18 mouse cellular contexts compared by ENCODE assay signal in genomic region chr13:111939534-111940115, GRCm38 (mm10).
DNase-seq lines count a peak whose midpoint lies in the region; ATAC-seq and TF ChIP-seq lines count a peak whose summit lies in the region.
"Had no signal": no experiment of that assay in that cellular context is flagged by ENCODE, and none has a peak within 500 bp of the region (broad histone marks: within the 10 kb centered on the region; RNA-seq: fewer than 3 reads in every experiment).

No protein-coding gene starts in this region.

- no peaks in the 10 kb centered on the region for H3K36me3 ChIP-seq in intestine, embryonic 14.5 days (ENCODE audit: control insufficient read depth, insufficient read depth, low read length)
- no peaks in the 10 kb centered on the region for H3K36me3 ChIP-seq in intestine, embryonic 16.5 days (ENCODE audit: control insufficient read depth, insufficient read depth, low read length)
- H3K36me3 ChIP-seq in lung, embryonic 15.5 days = no peaks in the 10 kb centered on the region
- no peaks in the 10 kb centered on the region for H3K36me3 ChIP-seq in liver, embryonic 12.5 days
- no peaks in the 10 kb centered on the region for H3K36me3 ChIP-seq in stomach, embryonic 16.5 days (ENCODE audit: control insufficient read depth, insufficient read depth, low read length)
- no peaks in the 10 kb centered on the region for H3K36me3 ChIP-seq in midbrain, embryonic 13.5 days
- H3K36me3 ChIP-seq: forebrain, embryonic 10.5 days; hindbrain, embryonic 15.5 days; limb, embryonic 12.5 days had no signal

- ATAC-seq in intestine, embryonic 14.5 days (replicated peaks; ENCODE audit: low FRiP score, low TSS enrichment, low read depth) = no peak
- no peak for ATAC-seq in intestine, embryonic 16.5 days
- ATAC-seq in lung, embryonic 15.5 days (ENCODE audit: borderline replicate concordance, extremely low read depth, low FRiP score, low TSS enrichment) = peak; percentile 64
- ATAC-seq in liver, embryonic 12.5 days = no peak
- no peak for ATAC-seq in stomach, embryonic 16.5 days (ENCODE audit: insufficient read depth, low FRiP score)
- ATAC-seq in midbrain, embryonic 13.5 days = no peak
- ATAC-seq: forebrain, postnatal 0 days had no signal

- no peaks in the 10 kb centered on the region for H3K9me3 ChIP-seq in intestine, embryonic 14.5 days (ENCODE audit: control insufficient read depth, low read length)
- no peaks in the 10 kb centered on the region for H3K9me3 ChIP-seq in intestine, embryonic 16.5 days (ENCODE audit: control insufficient read depth, low read length)
- H3K9me3 ChIP-seq in lung, embryonic 15.5 days = no peaks in the 10 kb centered on the region
- H3K9me3 ChIP-seq in liver, embryonic 12.5 days (replicated peaks) = no peaks in the 10 kb centered on the region
- no peaks in the 10 kb centered on the region for H3K9me3 ChIP-seq in stomach, embryonic 16.5 days (replicated peaks; ENCODE audit: control insufficient read depth, low read length)
- no peaks in the 10 kb centered on the region for H3K9me3 ChIP-seq in midbrain, embryonic 13.5 days
- H3K9me3 ChIP-seq: forebrain, embryonic 10.5 days; hindbrain, embryonic 15.5 days had no signal

- no peak overlapping the region for H3K9ac ChIP-seq in intestine, embryonic 14.5 days (ENCODE audit: low read length)
- H3K9ac ChIP-seq in intestine, embryonic 16.5 days (ENCODE audit: low read depth, low read length) = no peak overlapping the region
- no peak overlapping the region for H3K9ac ChIP-seq in lung, embryonic 15.5 days
- peak overlapping the region; percentile 49 for H3K9ac ChIP-seq in liver, embryonic 12.5 days
- H3K9ac ChIP-seq in stomach, embryonic 16.5 days (ENCODE audit: low read length) = no peak overlapping the region
- H3K9ac ChIP-seq in midbrain, embryonic 13.5 days (replicated peaks) = no peak overlapping the region
- H3K9ac ChIP-seq: forebrain, postnatal 0 days; hindbrain, embryonic 15.5 days; limb, embryonic 12.5 days had no signal

- no peak overlapping the region for H3K4me3 ChIP-seq in intestine, embryonic 14.5 days (ENCODE audit: low read depth, low read length)
- no peak overlapping the region for H3K4me3 ChIP-seq in intestine, embryonic 16.5 days (ENCODE audit: low read length)
- H3K4me3 ChIP-seq in lung, embryonic 15.5 days = no peak overlapping the region
- H3K4me3 ChIP-seq in lung, adult 2 months (replicated peaks; ENCODE audit: extremely low read depth, low read depth, low read length) = no peak overlapping the region
- no peak overlapping the region for H3K4me3 ChIP-seq in liver, embryonic 12.5 days
- H3K4me3 ChIP-seq in stomach, embryonic 16.5 days (replicated peaks; ENCODE audit: low read length) = no peak overlapping the region
- H3K4me3 ChIP-seq in midbrain, embryonic 13.5 days (replicated peaks) = no peak overlapping the region
- H3K4me3 ChIP-seq: forebrain, embryonic 10.5 days; hindbrain, embryonic 15.5 days; limb, embryonic 12.5 days had no signal

- TF ChIP-seq CTCF in lung, adult 2 months (IDR thresholded peaks at IDR 0.05; ENCODE audit: insufficient read depth, low read length) = no peak

- no peak for DNase-seq in intestine, embryonic 14.5 days (ENCODE audit: low spot score)
- DNase-seq in lung, adult 2 months = no peak
- DNase-seq: cerebellum, adult 8-10 months; forebrain, postnatal 0 days; heart, postnatal 4 days; kidney, adult 18-20 months; retina, postnatal 1 day; thymus, postnatal 14 days had no signal

- H3K27me3 ChIP-seq in intestine, embryonic 14.5 days (replicated peaks; ENCODE audit: control insufficient read depth, insufficient read depth, low read length) = no peaks in the 10 kb centered on the region
- H3K27me3 ChIP-seq in intestine, embryonic 16.5 days (replicated peaks; ENCODE audit: control insufficient read depth, insufficient read depth, low read length) = no peaks in the 10 kb centered on the region
- no peaks in the 10 kb centered on the region for H3K27me3 ChIP-seq in lung, embryonic 15.5 days
- H3K27me3 ChIP-seq in liver, embryonic 12.5 days (replicated peaks) = 0 out of 2 replicates have a peak, but pooled peaks cover 11% of the 10 kb centered on the region
- no peaks in the 10 kb centered on the region for H3K27me3 ChIP-seq in stomach, embryonic 16.5 days (ENCODE audit: control insufficient read depth, insufficient read depth, low read length)
- no peaks in the 10 kb centered on the region for H3K27me3 ChIP-seq in midbrain, embryonic 13.5 days
- H3K27me3 ChIP-seq: hindbrain, embryonic 15.5 days; limb, embryonic 12.5 days had no signal

- WGBS in intestine, embryonic 14.5 days = 54% methylated on average over 6 of the region's 6 CpGs
- WGBS in intestine, embryonic 16.5 days = 48% methylated on average over 6 of the region's 6 CpGs
- WGBS in lung, embryonic 15.5 days = 33% methylated on average over 6 of the region's 6 CpGs
- WGBS in lung, adult 2 months = 52% methylated on average over 6 of the region's 6 CpGs
- 56% methylated on average over 6 of the region's 6 CpGs for WGBS in liver, embryonic 12.5 days (ENCODE audit: insufficient replicate concordance)
- 35% methylated on average over 6 of the region's 6 CpGs for WGBS in stomach, embryonic 16.5 days
- 79% methylated on average over 6 of the region's 6 CpGs for WGBS in midbrain, embryonic 13.5 days

- TF ChIP-seq POLR2A in lung, adult 2 months (IDR thresholded peaks at IDR 0.05; ENCODE audit: borderline replicate concordance, extremely low read depth, low read depth, low read length) = no peak

- no peak overlapping the region for H3K4me2 ChIP-seq in intestine, embryonic 14.5 days (ENCODE audit: low read length)
- H3K4me2 ChIP-seq in intestine, embryonic 16.5 days (ENCODE audit: low read depth, low read length) = no peak overlapping the region
- no peak overlapping the region for H3K4me2 ChIP-seq in lung, embryonic 15.5 days
- peak overlapping the region; percentile 59 for H3K4me2 ChIP-seq in liver, embryonic 12.5 days
- no peak overlapping the region for H3K4me2 ChIP-seq in stomach, embryonic 16.5 days (ENCODE audit: low read depth, low read length)
- H3K4me2 ChIP-seq in midbrain, embryonic 13.5 days (replicated peaks) = no peak overlapping the region
- H3K4me2 ChIP-seq: hindbrain, embryonic 15.5 days; limb, embryonic 12.5 days; midbrain, embryonic 11.5 days had no signal

- H3K27ac ChIP-seq in intestine, embryonic 14.5 days (ENCODE audit: low read depth) = 0 out of 2 replicates have a peak overlapping the region, but pooled peaks have one; percentile 17
- no peak overlapping the region for H3K27ac ChIP-seq in intestine, embryonic 16.5 days (ENCODE audit: low read length)
- peak overlapping the region; percentile 67 for H3K27ac ChIP-seq in lung, embryonic 15.5 days
- H3K27ac ChIP-seq in liver, embryonic 12.5 days = peak overlapping the region; percentile 96
- peak overlapping the region; percentile 69 for H3K27ac ChIP-seq in stomach, embryonic 16.5 days (ENCODE audit: low read length)
- H3K27ac ChIP-seq in midbrain, embryonic 13.5 days = no peak overlapping the region
- H3K27ac ChIP-seq: forebrain, embryonic 10.5 days; hindbrain, embryonic 15.5 days; limb, embryonic 12.5 days; macrophage had no signal

- H3K4me1 ChIP-seq in intestine, embryonic 14.5 days (replicated peaks; ENCODE audit: control insufficient read depth, insufficient read depth, low read length) = peaks cover 16% of the 10 kb centered on the region; the same call in 1 of the 2 replicates
- H3K4me1 ChIP-seq in intestine, embryonic 16.5 days (ENCODE audit: control insufficient read depth, insufficient read depth, low read length) = peaks cover 6% of the 10 kb centered on the region
- H3K4me1 ChIP-seq in lung, embryonic 15.5 days = peaks cover 30% of the 10 kb centered on the region
- peaks cover 7% of the 10 kb centered on the region for H3K4me1 ChIP-seq in lung, adult 2 months (ENCODE audit: control insufficient read depth, insufficient read depth, low read length)
- peaks cover 89% of the 10 kb centered on the region for H3K4me1 ChIP-seq in liver, embryonic 12.5 days
- peaks cover 46% of the 10 kb centered on the region for H3K4me1 ChIP-seq in stomach, embryonic 16.5 days (ENCODE audit: control insufficient read depth, insufficient read depth, low read length)
- peaks cover 16% of the 10 kb centered on the region for H3K4me1 ChIP-seq in midbrain, embryonic 13.5 days (replicated peaks)

Comparison
In these comparisons a context has a peak if more than half of its experiments do, and no peak if none do; other contexts are left out.
1. H3K27ac ChIP-seq: peak in intestine, embryonic 14.5 days (single experiment), lung, embryonic 15.5 days (single experiment), liver, embryonic 12.5 days (single experiment) and stomach, embryonic 16.5 days (single experiment); none in intestine, embryonic 16.5 days (single experiment) and midbrain, embryonic 13.5 days (single experiment).